Mouse (Mus musculus) spleen, adult 2 months (tissue): Measurements from ENCODE around the gene Fnbp1.

ENCODE experiments used
- CTCF ChIP-seq: fragments of 200-500 bp; IDR thresholded peaks from 2 replicates; pipeline ENCODE4 v1.5.1; 2011; ENCODE audit warnings: mild to moderate bottlenecking, inconsistent platforms; ENCODE audit not compliant: insufficient read depth, insufficient read length, insufficient replicate concordance; ENCODE audit errors: extremely low read depth
- POLR2A ChIP-seq: fragments of 200-500 bp; IDR thresholded peaks from 2 replicates; pipeline ENCODE4 v1.6.1; 2011; ENCODE audit warnings: low read depth, low read length, inconsistent platforms

DNA sequence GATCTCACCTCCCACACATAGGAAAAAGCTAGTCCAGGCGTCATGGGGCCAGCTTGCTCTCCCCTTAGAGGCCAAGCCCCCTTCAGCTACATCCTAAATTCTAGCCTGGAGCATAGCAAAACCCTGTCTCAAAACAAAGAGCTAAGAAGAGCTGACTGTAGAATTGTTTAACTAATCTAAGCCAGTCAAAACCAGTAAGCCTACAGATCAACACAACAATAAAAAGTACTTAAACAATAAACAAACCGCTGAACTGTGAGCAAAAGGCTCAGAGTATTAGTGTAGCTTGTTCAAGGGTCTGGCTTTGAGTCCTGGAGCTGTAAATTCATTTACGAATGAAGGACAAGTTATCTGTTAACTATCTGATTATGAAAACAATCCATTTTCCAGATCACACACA lies 50.6 kb downstream of the Fnbp1 start:
- no peak for TF ChIP-seq CTCF
- TF ChIP-seq POLR2A, result no peak
